Mouse (Mus musculus): ENCODE results near the gene Srebf1.

The Srebf1 gene

DNA sequence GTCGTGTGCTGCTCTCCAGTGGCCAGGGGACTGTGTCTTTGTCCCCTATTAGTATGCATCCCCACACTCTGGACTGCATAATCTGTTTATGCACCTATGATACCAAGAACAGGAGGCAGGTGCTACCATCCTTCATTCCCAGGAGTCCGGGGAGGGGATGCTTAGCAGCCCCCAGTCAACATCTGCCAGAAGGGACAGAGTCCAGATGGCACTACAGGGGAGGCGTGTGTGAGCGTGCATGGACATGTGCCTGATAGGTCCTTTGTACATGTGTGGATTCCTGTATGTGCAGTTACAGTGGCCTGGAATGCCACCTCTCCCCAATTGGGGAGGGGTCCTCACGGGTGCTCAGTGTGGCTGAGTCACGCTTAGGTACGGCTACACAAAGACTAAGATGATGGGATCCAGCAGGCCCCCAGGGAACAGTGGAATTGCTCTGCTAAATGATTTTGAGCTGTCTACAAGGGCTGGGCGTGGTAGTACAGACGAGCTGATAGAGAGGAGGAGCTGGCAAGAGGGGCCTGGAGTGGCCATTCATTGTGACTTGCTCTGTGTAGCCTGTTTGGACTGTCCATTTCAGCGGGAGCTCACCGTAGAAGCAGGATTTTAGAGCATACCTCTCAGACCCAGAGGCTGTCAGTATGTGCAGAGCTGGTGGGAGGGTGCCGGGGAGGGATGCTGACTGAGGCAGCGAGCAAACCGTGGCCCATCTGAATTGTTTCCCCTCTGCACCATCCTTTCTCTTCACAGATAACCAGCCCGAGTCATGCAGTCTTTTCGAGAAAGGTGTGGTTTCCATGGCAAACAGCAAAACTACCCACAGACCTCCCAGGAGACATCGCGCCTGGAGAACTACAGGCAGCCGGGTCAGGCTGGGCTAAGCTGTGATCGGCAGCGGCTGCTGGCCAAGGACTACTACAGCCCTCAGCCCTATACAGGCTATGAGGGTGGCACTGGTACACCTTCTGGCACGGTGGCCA, 37.7 kb downstream of the Srebf1 start:
- no peak for ATAC-seq (ENCODE audit: insufficient number of reproducible peaks, low FRiP score, low TSS enrichment)

DNA sequence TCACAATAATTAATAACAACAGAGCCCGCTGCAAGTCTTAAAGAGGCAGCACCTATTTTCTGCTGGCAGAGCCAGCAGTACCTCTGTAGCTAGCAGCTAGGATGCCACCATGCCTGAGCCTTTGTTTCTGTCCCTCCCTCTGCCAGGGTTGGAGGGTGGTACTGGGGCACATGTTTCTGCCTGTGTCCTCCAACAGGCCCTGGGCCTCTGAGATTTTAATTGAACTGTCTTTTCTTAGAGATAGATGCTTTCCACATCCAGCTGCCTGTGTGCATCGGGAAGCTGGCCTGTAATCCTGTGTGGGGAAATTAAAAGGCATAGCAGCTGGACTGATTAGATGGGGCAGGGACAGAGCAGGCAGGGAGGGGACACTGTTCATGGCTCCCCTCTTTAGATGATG, 39.6 kb downstream of the Srebf1 start:
- ATAC-seq (ENCODE audit: insufficient number of reproducible peaks, low FRiP score, low TSS enrichment): no peak

- no peak for ATAC-seq (ENCODE audit: insufficient number of reproducible peaks, low FRiP score, low TSS enrichment)
Observed at GRCm38 (mm10) chr11:60182116-60182670, 40.2 kb downstream of the Srebf1 start.

- no peak for ATAC-seq (ENCODE audit: insufficient number of reproducible peaks, low FRiP score, low TSS enrichment)
Observed at GRCm38 (mm10) chr11:60178506-60178905, 43.9 kb downstream of the Srebf1 start.

GRCm38 (mm10) chr11:60178005-60178404, 44.4 kb downstream of the Srebf1 start:
- ATAC-seq (ENCODE audit: insufficient number of reproducible peaks, low FRiP score, low TSS enrichment): no peak

DNA sequence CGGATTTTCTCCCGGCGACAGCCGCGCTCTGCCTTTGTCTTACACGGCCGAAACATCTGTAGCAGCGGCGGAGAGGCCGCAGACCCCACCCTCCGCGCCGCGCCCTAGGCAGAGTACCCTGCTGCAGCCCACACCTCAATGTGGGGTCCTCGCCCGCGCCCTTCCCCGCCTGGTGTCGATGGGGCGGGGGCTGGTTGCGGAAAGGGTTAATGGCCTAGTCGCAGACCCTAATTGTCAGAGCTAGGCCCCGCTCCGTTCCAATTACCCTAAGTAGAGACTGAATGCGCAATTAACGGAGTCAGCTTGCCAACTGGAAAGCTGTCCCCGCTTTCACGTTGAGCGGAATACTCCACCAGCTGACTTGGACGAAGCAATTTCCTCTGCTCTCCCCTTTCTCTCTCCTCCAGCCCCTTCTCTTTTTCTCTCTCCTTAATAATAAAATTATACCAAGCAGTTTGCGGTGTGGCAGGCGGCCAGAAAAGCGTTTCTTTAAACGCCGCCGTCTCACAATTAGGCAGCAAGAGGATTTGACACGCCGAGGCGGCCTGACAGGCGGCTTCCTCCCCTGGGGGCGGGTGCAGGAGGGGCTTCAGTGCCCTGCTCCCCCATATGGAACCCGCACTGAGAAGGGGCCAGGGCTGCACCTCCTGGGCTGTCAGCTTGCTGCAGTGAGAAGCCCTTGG, 45.3 kb downstream of the Srebf1 start:
- no peak for ATAC-seq (ENCODE audit: insufficient number of reproducible peaks, low FRiP score, low TSS enrichment)

- ATAC-seq (ENCODE audit: insufficient number of reproducible peaks, low FRiP score, low TSS enrichment): peak; percentile 53; the same call in 1 of the 2 replicates
Observed at GRCm38 (mm10) chr11:60176182-60176974, 46.0 kb downstream of the Srebf1 start.

DNA sequence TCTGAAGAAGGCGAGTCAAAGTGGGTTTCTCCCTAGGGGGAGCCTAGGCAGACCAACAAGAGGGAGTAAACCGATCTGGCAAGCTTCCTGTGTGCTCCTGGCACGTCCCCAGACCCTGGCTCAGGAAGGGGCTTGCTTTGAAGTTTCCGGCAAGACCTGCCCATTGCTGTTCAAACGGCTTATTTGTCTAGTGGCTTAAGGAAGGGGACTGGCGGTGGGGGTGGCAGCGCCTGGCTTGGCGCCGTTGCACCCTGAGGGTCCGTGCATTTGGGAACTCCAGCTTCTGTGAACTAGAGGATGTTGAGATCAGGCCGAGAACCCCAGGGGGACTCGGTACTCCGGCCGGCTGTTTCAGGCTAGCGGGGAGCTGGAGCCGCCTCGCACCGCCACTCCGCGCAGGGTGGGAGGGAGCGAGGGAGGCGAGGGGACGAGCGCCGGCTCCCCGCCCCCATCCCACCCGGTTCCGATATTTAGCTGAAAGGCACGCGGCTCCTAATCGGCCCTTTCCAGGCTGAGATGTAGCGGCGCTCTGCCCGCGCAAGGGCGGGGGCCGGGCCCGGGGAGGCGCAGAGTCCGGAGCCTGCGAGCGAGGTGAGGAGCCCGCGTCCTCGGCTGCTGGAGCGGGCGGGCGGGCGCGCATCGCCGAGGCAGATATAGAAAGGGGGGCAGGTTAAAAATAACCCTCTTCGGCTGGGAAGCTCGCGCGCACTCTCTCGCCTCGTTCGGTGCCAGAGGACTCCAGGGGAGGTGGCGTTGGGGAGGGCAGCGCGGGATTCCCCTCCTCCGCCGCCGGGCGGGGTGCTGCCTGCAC, 46.8 kb downstream of the Srebf1 start:
- ATAC-seq (ENCODE audit: insufficient number of reproducible peaks, low FRiP score, low TSS enrichment): peak; percentile 56

DNA sequence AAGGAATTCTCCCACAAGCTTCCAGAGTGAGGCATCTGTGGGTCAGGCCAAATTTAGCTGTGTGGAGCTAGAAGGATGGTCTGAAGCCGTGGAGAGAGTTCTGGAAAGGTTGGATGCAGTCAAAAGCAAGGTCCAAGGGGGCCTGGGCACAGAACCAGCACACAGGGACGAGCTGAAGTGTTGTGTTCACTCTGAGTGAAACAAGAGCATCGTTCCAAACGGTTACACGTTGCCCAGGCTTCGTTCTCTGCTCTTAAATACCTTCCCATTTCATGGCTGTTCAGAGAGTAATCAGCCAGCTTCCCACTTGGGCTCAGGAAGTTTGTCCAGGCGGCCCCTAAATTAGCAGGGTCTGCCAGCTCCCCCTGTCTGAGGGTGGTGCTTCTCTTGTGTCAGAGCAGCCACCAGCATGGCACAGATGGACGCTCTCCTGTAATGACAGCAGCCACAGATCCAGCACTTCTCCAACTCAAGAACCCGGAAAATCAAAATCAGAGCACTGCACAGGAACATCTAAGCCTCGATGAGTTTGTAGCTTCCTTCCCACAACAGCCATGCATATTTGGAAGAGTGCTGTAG, 48.7 kb downstream of the Srebf1 start:
- no peak for ATAC-seq (ENCODE audit: insufficient number of reproducible peaks, low FRiP score, low TSS enrichment)

GRCm38 (mm10) chr11:60172074-60172473, 50.3 kb downstream of the Srebf1 start:
- no peak for ATAC-seq (ENCODE audit: insufficient number of reproducible peaks, low FRiP score, low TSS enrichment)

- no peak for ATAC-seq (ENCODE audit: insufficient number of reproducible peaks, low FRiP score, low TSS enrichment)
Observed at GRCm38 (mm10) chr11:60168780-60169179, 53.6 kb downstream of the Srebf1 start.

DNA sequence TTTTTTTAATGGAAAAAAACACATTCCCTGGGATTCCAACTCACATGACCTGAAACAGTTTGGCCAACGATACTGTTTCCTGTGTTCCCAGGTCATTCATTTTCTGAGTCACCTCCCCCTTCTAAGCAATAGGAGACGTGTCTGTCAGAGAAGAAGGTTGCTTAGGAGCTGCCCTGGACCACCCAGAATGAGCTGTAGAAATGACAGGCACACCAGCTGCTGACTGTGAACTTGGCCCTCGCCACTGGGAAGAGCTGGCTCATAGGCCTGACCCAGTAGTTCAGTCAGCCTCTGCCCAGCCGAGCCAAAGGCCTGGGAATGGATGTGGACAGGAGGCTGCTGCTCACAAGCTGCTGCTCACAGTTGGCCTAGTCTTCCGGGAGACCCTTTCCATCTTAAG, 57.3 kb downstream of the Srebf1 start:
- ATAC-seq (ENCODE audit: insufficient number of reproducible peaks, low FRiP score, low TSS enrichment): no peak

DNA sequence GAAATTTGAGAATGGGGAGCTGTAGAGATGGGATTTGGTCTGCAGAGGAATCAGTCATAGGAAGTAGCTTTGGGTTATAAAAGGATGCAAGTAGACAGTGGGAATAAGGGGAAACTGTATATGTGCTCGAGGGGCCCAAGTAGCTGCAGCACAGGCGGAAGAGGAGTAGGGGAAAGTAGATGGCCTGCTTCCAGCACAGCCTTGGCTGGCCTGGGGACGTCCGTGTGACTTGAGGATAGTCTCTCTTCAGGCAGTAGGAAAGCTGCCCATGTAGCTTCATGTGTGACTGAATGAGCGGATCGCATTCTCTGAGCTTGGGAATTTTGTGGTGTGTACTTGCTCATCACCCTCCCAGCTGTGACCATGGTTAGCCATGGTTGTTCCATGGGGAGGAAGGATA, 57.9 kb downstream of the Srebf1 start:
- ATAC-seq (ENCODE audit: insufficient number of reproducible peaks, low FRiP score, low TSS enrichment): no peak

GRCm38 (mm10) chr11:60163362-60163761, 59.0 kb downstream of the Srebf1 start:
- no peak for ATAC-seq (ENCODE audit: insufficient number of reproducible peaks, low FRiP score, low TSS enrichment)

- ATAC-seq (ENCODE audit: insufficient number of reproducible peaks, low FRiP score, low TSS enrichment): no peak
Observed at GRCm38 (mm10) chr11:60162547-60162946, 59.8 kb downstream of the Srebf1 start.

DNA sequence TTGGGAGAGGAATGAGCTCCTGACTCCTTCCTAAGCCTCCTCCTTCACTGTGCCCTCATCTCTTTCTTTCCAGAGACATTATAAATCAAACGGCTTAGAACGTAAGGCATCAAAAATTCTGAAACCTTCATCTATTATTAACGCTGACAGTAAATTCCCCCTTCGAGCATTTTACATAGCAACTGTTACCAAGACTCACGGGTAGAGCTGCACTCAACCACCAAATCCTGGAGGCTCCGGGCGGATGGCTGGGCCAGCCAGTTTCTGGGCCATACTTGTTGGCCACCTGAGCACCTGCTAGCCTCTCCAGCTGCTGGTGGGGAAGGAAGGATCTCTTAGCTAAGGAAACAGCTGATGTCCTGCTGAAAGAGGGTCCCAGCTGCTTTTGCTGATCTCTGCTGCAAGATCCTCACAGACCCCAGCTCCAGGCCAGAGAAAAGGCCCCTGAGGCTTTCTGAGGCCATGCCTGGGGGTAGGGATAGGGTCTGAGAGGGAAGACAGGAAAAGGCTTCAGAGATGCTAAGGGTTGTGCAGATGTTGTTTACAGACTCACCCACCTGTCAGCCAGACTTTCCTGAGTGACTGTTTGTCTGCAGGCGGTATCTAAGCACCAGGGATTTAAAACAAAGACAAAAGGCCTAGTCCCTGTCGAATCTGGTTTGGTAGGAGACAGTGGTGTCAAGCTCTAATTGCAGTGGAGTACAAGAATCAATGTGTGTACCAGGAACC, 61.1 kb downstream of the Srebf1 start:
- ATAC-seq (ENCODE audit: insufficient number of reproducible peaks, low FRiP score, low TSS enrichment): no peak

DNA sequence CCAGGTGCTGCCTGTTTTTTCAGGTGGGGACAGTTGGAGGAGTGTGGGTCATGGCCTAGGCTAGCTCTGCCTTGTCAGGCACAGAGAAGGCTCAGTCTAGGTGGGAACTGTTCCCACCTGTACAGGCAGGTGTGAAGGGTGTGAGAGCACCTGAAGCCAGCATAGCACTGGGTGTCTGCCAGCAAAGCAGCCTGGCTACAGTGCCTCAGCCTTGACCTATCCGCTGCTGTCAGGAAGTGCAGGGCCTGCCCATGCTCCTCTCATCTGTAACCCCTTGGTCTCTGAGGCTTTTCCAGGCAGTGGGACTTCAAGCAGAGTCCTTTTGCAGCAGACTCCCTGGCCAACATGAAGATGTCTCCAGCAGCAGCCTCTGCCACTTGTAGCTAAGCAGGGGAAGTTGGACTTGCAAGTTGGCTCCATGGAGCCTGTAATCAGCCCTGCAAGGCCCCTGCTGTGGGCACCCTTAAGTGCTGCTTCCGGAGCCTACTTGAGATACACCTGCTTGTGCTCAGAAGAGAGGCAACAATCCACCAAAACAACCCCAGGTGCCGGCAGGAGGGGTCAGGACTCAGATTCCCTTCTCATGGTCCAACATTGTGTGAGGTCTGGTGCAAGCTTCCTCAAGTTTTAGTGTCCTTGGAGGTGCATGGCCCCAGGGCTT, 61.8 kb downstream of the Srebf1 start:
- ATAC-seq (ENCODE audit: insufficient number of reproducible peaks, low FRiP score, low TSS enrichment): no peak

DNA sequence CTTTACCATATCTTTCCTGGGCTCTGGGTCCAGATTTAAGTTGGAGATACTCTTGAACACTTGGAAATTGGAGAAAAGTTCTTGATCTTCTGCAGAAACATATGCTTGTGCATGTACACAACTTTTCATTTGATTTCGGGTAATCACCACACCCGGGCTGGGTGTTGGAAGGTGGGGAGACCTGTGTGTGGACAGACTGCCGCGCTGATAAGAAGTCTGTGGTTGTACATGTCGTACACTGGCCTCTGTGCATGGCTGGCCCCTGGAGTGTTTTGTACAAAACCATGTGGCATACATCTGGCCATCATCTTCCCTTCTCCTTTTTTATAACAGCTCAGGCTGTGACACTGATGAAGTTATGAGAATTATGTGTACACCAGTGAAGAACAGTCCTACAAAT, 62.4 kb downstream of the Srebf1 start:
- no peak for ATAC-seq (ENCODE audit: insufficient number of reproducible peaks, low FRiP score, low TSS enrichment)
